Mouse (Mus musculus) kidney, adult 2 months (tissue): ENCODE results near the gene Ccdc152.

Experiments
- CTCF ChIP-seq: fragments of 200-500 bp; conservative IDR thresholded peaks from 2 replicates; pipeline ENCODE4 v1.5.1; 2011; ENCODE audit warnings: low read depth, mild to moderate bottlenecking, control low read depth, low read length, moderate library complexity, mixed read lengths; ENCODE audit not compliant: insufficient read depth, insufficient read length
- POLR2A ChIP-seq: fragments of 200-500 bp; IDR thresholded peaks from one replicate; pipeline ENCODE4 v1.6.1; 2011; ENCODE audit warnings: low read depth, low read length, control low read depth

- TF ChIP-seq POLR2A = no peak
- TF ChIP-seq CTCF = no peak
Measured at GRCm38 (mm10) chr15:3250620-3251019, 52.7 kb downstream of the Ccdc152 start.
